Mouse (Mus musculus) frontal cortex, adult (tissue): ENCODE data around the gene Nrg3.

Experiments used
- ATAC-seq: cut with Nextera tagmentation; 2 replicates; pipeline ENCODE4 v1.9.2; 2017; ENCODE audit warnings: mild to moderate bottlenecking, moderate library complexity, mixed read lengths; ENCODE audit not compliant: low TSS enrichment

Gene Nrg3

GRCm38 (mm10) chr14:39472790-39473761, at the start of gene Nrg3:
Nrg3 (minus strand) TSS chr14:39473088.
- ATAC-seq: peak; percentile 48

- peak; percentile 84 for ATAC-seq
These were observed 36.1 kb upstream of the Nrg3 start for GRCm38 (mm10) chr14:39508956-39509355.

GRCm38 (mm10) chr14:39473771-39474211, 903 bp upstream of the Nrg3 start:
- peak; percentile 36 for ATAC-seq

GRCm38 (mm10) chr14:39472146-39472751, 639 bp downstream of the Nrg3 start:
- ATAC-seq: peak; percentile 3; the same call in 1 of the 2 replicates

- ATAC-seq: no peak; the same call in none of the 2 replicates
These were observed 1.5 kb downstream of the Nrg3 start for GRCm38 (mm10) chr14:39471236-39471981.

GRCm38 (mm10) chr14:39445501-39445900, 27.4 kb downstream of the Nrg3 start:
- peak; percentile 68 for ATAC-seq

- no peak for ATAC-seq
These were observed 44.4 kb downstream of the Nrg3 start for GRCm38 (mm10) chr14:39428503-39428902.

GRCm38 (mm10) chr14:39421874-39422273, 51.0 kb downstream of the Nrg3 start:
- ATAC-seq: no peak

GRCm38 (mm10) chr14:39413270-39413669, 59.6 kb downstream of the Nrg3 start:
- peak; percentile 27; the same call in 1 of the 2 replicates for ATAC-seq

GRCm38 (mm10) chr14:39386845-39387244, 86.0 kb downstream of the Nrg3 start:
- no peak for ATAC-seq

GRCm38 (mm10) chr14:39381321-39381720, 91.6 kb downstream of the Nrg3 start:
- ATAC-seq: peak; percentile 74

- ATAC-seq: peak; percentile 88
These were observed 99.7 kb downstream of the Nrg3 start for GRCm38 (mm10) chr14:39373220-39373619.

GRCm38 (mm10) chr14:39356251-39356650, 116.6 kb downstream of the Nrg3 start:
- ATAC-seq: peak; percentile 92

GRCm38 (mm10) chr14:39351979-39352737, 120.7 kb downstream of the Nrg3 start:
- ATAC-seq: no peak

- ATAC-seq: peak; percentile 17; the same call in 1 of the 2 replicates
These were observed 155.3 kb downstream of the Nrg3 start for GRCm38 (mm10) chr14:39317424-39318110.

- ATAC-seq: no peak
These were observed 158.8 kb downstream of the Nrg3 start for GRCm38 (mm10) chr14:39314111-39314510.

GRCm38 (mm10) chr14:39265121-39265520, 207.8 kb downstream of the Nrg3 start:
- ATAC-seq: no peak

- ATAC-seq: peak; percentile 55
These were observed 208.5 kb downstream of the Nrg3 start for GRCm38 (mm10) chr14:39264422-39264821.

GRCm38 (mm10) chr14:39261016-39261415, 211.9 kb downstream of the Nrg3 start:
- ATAC-seq: peak; percentile 47; the same call in 1 of the 2 replicates

- ATAC-seq: no peak
These were observed 217.5 kb downstream of the Nrg3 start for GRCm38 (mm10) chr14:39255391-39255790.
